Mouse (Mus musculus): ENCODE measurements around the gene Stk32c.
A peak's percentile ranks its signal among the peaks of the same experiment; 100 is the strongest.

DNA sequence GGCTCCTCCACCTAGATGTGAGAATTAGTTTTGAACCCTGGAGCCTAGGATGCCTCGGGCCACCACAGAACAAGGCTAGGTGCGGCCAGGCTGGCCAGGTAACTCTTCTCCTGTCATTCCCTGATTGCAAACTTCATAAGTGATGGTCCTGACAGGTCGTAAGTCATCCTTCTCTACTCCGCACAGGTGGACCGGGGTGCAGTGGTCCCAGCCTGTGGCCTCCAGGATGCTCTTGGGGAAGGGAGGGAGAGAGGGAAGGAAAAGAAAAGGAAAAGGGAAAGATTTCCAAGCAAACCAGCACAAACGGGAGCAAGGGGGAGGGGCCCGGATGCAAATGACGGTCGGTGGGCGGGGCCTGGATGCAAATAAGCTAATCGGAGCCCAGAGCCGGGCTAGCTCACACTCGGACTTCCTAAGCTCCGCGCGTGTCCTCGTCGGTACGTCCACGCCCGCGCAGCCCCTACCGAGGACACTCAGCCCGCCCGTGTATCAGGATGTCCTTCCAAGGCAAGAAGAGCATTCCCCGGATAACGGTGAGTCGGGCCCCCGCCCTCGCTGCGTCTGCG lies 127.4 kb downstream of the Stk32c start, which contains the start of gene Dpysl4:
- no peak for TF ChIP-seq CTCF (IDR thresholded peaks at IDR 0.05; ENCODE audit: extremely low read depth, insufficient read depth, low read length)
- TF ChIP-seq POLR2A (IDR thresholded peaks at IDR 0.05; ENCODE audit: extremely low read depth, insufficient read depth, low read length), result peak; percentile 94
